Mouse (Mus musculus) cerebellum, postnatal 36 days (tissue): ENCODE measurements at regions not wholly inside any gene's neighbourhood (a gene's known extent, or its start where the extent isn't known, plus 50 kb on each side); places are given as distances from the start of the nearest gene placed in this dataset.

Source experiments
- DNase-seq, 2 experiments: peaks; one replicate each; pipeline ENCODE4 v3.0.0; 2021 to 2022; ENCODE audit warnings: mixed read lengths in 2 of 2

DNA sequence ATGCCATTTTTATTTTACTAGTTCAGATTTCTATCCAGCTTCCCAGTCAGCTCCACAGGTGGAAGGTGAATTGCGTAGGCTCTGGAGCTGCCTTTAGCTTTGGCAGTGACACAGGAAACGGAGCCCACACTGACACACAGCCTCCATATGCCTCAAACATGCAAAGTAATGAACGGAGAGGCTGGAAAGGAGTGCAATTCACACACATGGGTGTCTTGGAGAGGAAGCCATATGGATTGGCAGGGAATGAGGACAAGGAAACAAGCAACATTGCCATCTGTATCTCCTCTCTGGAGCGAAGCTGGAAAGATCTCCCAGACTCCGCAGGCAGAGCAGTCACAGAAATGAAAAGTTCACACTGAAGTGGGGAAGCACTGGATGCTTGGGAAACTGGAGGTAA lies 201.6 kb upstream of the 4930452B06Rik start:
- DNase-seq = peak; percentile 16 to 20

DNA sequence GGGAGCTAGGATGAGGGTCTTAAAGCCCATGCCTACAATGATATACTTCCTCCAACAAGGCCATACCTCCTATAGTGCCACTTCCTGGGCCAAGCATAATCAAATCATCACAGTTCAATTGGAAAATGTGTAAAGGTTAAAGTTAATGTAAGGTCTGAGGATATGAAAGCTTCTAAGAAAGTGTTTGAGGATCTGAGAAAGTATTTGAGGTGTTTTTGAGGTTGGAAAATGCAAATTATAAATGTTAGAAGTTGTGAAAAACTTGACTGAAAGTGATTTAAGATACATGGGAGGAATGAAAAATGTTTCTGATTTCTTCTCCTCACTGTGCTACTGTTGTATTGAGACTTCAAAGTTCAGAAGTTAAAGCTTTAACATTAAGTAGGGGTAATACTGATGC lies 185.5 kb upstream of the 4930452B06Rik start:
- DNase-seq = no peak

GRCm38 (mm10) chr14:8850208-8850607 lies 184.2 kb upstream of the 4930452B06Rik start:
- no peak for DNase-seq

DNA sequence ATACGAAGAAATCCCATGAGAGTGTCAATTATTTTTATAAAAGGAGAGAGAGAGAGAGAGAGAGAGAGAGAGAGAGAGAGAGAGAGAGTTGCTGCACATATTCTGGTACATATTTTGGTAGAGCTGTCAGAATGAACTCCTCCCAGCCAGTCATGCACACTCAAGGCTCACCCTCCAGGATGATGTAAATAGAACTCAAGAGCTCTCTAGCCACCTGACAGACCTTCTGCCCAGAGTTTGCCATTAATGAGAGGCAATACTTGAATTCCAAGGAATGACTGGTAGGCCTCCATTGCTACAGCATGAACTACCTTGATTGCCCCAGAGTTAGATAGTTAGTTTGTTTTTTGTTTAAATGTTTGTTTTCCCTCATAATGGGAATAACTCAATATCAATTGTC lies 167.5 kb upstream of the 4930452B06Rik start:
- DNase-seq = no peak

DNA sequence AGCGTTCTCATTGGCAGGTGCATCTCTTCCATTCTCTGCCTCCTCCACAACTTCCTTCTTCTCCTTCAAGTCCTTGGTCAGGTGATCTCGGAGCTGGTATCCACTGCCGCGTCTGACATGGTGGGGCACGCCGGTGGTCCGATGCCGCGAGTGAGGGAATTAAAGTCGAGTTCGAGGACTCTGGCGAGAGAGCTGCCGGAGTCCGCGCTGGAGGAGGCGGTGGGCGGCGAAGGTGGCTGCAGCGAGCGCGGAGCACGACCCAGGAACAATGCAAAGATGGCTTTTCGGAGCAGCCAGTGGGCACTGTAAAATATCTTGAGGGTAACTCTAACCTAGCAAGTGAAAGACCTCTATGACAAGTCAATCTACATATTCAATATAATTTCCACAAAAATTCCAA lies 134.2 kb upstream of the 4930452B06Rik start:
- peak in 1 of 2 experiments; percentile 8 for DNase-seq

GRCm38 (mm10) chr14:8789348-8789747 lies 123.3 kb upstream of the 4930452B06Rik start:
- DNase-seq = no peak

DNA sequence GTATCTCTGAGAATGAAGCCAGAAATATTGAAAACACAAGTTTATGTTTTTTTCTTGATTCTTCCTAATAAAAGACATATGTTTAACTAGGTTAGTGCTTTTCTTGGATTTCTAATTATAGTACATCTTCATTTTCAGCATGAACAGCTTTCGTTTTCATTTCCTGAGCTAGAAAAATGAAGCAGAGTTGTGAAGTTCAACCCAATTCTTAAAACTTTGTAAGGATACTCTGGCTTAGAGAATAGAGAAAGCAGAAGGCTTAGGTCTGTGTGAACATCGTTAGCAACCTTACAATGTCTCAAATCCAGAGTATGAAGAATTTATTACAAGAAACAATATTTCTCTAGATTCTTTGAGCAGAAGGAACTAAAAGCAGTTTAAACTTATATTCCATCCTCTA lies 94.5 kb upstream of the 4930452B06Rik start:
- DNase-seq = no peak

DNA sequence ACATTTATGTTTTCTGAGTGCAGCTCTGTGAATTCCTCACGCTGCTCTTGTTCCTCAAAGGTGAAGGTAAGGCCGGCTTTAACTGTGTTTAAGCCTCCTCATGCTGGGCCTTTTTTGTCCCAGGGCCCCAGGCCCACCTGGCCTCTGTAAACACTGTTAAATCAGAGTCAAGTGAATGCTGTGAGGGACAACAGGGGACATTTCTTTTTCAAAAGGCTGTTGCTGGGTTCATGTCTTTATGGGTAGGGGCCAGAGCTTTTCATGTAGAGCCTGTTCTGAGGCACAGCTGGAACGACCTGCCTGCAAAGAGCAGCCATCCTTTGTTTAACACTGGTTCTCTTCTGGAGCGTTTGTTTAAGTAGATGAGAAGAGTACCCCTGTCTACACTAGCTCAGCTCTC lies 70.8 kb upstream of the 4930452B06Rik start:
- no peak for DNase-seq

DNA sequence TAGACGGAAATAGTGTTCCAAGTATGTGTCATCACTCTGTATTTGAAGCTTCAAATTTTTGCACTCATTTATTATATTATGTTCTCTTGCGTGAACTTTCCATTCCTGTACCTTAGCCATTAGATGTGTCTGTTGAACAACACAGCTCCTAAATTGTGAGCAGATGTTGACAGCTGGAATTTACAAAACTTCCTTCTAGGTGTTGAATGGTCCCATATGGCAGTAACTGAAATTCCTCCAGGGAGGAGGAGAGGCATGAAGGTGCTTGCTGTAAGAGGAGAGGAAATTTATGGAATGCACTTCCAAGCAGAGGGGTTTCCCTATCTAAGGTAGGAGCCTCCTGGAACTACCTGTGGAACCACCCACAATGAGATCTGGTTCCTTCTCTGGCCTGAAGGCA lies 67.2 kb upstream of the 4930452B06Rik start:
- no peak for DNase-seq

DNA sequence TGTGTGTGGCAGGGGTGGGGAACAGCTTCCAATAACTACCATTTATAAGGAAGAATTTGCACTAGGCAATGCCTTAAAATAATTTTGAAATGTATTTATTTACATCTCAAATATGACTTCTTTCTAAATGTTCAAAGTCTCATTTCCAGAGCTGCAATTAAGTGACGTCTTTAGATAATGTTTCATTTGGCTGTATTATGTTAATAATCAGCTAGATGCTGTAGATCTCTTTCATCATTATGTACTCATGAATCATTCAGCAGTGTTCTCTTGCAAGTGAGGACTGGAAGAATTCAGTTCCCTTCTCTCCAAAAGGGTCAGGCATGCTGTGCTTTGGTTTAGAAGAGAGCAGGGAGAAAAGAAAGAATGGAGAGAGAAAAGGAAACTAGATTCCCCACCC lies 61.3 kb upstream of the 4930452B06Rik start:
- no peak for DNase-seq
